In the genomic region with DNA sequence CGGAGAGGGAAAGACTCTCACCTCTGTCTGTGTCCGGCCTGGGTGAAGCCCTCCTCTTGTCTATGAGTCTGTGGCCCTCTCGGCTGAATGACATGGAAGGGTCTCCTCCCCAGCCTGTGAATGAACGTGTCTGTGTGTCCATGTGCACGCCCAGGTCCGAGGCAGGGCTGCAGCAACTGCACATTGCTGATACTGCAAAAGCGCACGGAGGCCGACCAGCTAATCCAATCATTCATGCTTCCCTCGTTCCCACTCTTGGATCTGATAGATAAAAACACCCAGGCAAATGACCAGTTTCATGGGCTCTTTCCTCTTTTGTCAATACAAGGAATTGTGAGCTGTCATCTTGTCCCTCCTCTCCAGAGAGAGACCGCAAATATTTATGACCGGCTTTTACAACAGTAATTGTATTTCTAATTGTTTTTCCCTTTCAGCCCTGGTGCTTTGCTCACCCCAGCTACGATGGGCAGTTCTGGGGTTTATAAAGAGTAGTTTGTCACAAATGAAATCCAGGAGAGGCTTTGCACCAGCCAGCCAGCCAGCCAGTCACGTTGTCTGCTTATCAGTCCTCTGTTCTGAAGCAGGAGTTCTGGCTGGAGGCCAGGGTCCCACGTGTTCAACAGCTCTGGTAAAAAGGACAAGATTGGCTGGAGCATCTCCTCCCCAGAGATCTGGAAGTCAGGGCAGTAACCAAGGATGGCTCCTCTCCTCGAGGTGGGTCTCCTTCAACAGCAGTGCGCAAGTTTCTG, we compare ENCODE assay signal across 8 mouse cellular contexts.
DNase-seq lines count a peak whose midpoint lies in the region; ATAC-seq lines count a peak whose summit lies in the region.

No protein-coding gene starts in this region.

- ATAC-seq in forebrain, embryonic 16.5 days = peak; percentile 20
- 0 out of 2 replicates have a peak, but pooled peaks have one; percentile 19 for ATAC-seq in liver, embryonic 16.5 days (ENCODE audit: low read depth)

- WGBS in forebrain, embryonic 16.5 days = 28% methylated on average over 17 of the region's 17 CpGs
- WGBS in liver, embryonic 16.5 days (ENCODE audit: insufficient replicate concordance) = 48% methylated on average over 17 of the region's 17 CpGs

- no peaks in the 10 kb centered on the region for H3K36me3 ChIP-seq in forebrain, embryonic 16.5 days (ENCODE audit: control insufficient read depth, insufficient read depth)
- no peaks in the 10 kb centered on the region for H3K36me3 ChIP-seq in liver, embryonic 16.5 days (ENCODE audit: control insufficient read depth, insufficient read depth)

- 0 out of 2 replicates have a peak, but pooled peaks cover 4% of the 10 kb centered on the region for H3K9me3 ChIP-seq in forebrain, embryonic 16.5 days (ENCODE audit: control insufficient read depth, low read length)
- H3K9me3 ChIP-seq in liver, embryonic 16.5 days (replicated peaks; ENCODE audit: control insufficient read depth, low read length) = no peaks in the 10 kb centered on the region

- H3K4me3 ChIP-seq in forebrain, embryonic 16.5 days (replicated peaks; ENCODE audit: low read length) = no peak overlapping the region
- no peak overlapping the region for H3K4me3 ChIP-seq in liver, embryonic 16.5 days (ENCODE audit: low read depth, low read length)

- no peak overlapping the region for H3K9ac ChIP-seq in forebrain, embryonic 16.5 days (replicated peaks; ENCODE audit: low read depth, low read length)
- no peak overlapping the region for H3K9ac ChIP-seq in liver, embryonic 16.5 days (ENCODE audit: low read depth, low read length)

- peaks cover 13% of the 10 kb centered on the region for H3K4me1 ChIP-seq in forebrain, embryonic 16.5 days (replicated peaks; ENCODE audit: control insufficient read depth, insufficient read depth, low read length)
- no peaks in the 10 kb centered on the region; the same call in 1 of the 2 replicates for H3K4me1 ChIP-seq in liver, embryonic 16.5 days (ENCODE audit: control insufficient read depth, low read depth, low read length)

- H3K4me2 ChIP-seq in forebrain, embryonic 16.5 days (ENCODE audit: low read length) = no peak overlapping the region
- H3K4me2 ChIP-seq in liver, embryonic 16.5 days (ENCODE audit: low read depth, low read length) = no peak overlapping the region

- H3K27ac ChIP-seq in forebrain, embryonic 16.5 days (ENCODE audit: low read length) = no peak overlapping the region
- H3K27ac ChIP-seq in liver, embryonic 16.5 days (ENCODE audit: low read length) = no peak overlapping the region

- H3K27me3 ChIP-seq in forebrain, embryonic 16.5 days (replicated peaks; ENCODE audit: control insufficient read depth, insufficient read depth, low read length) = no peaks in the 10 kb centered on the region
- H3K27me3 ChIP-seq in liver, embryonic 16.5 days (ENCODE audit: control insufficient read depth, insufficient read depth, low read depth, low read length) = no peaks in the 10 kb centered on the region

- peak; percentile 18 for DNase-seq in gastrocnemius, postnatal 10 days
- no peak for DNase-seq in gastrocnemius, postnatal 4 days (ENCODE audit: low spot score in 2 of 2)
- DNase-seq in ovary, postnatal 36 days (ENCODE audit: low spot score) = peak; percentile 46
- no peak for DNase-seq in ovary, postnatal 10 days (ENCODE audit: low spot score)
- no peak for DNase-seq in thymus, postnatal 10 days (ENCODE audit: low spot score in 2 of 2)
- DNase-seq in gastrocnemius, adult 8-10 months (ENCODE audit: low spot score in 2 of 2) = no peak

Comparison
In these comparisons a context has a peak if more than half of its experiments do, and no peak if none do; other contexts are left out.
1. DNase-seq: peak in gastrocnemius, postnatal 10 days (single experiment) and ovary, postnatal 36 days (single experiment); none in gastrocnemius, postnatal 4 days (0 of 2), ovary, postnatal 10 days (single experiment), thymus, postnatal 10 days (0 of 2) and gastrocnemius, adult 8-10 months (0 of 2).